Mouse (Mus musculus) liver, postnatal 0 days (tissue): ENCODE measurements around the gene Ghrhr. TPM values are rescaled to one million over a fixed set of nuclear protein-coding genes. Genes with fewer than 3 reads are reported as not detected.

Experiments used
- ATAC-seq: fragments of 200-750 bp; cut with Nextera tagmentation; 2 replicates; pipeline ENCODE4 v1.8.0; 2017; ENCODE audit warnings: mild to moderate bottlenecking, moderate library complexity
- DNase-seq: peaks from one replicate; pipeline ENCODE4 v3.0.0-alpha.2; 2016
- H3K27ac ChIP-seq: fragments of 300-500 bp; sonication (generic); 2 replicates; pipeline ENCODE4 v1.5.1; 2014; ENCODE audit warnings: antibody characterized with exemption, moderate library complexity, mild to moderate bottlenecking, low read depth
- H3K27me3 ChIP-seq: fragments of 300-500 bp; sonication (generic); 2 replicates; pipeline ENCODE4 v1.6.1; 2014; ENCODE audit warnings: low read length, control low read depth, mixed read lengths; ENCODE audit not compliant: insufficient read depth
- H3K36me3 ChIP-seq: fragments of 300-500 bp; sonication (generic); replicated peaks from 2 replicates; pipeline ENCODE4 v1.6.1; 2014; ENCODE audit warnings: mild to moderate bottlenecking, control low read depth, low read length, moderate library complexity, mixed read lengths; ENCODE audit not compliant: insufficient read depth
- H3K4me1 ChIP-seq: fragments of 300-500 bp; sonication (generic); 2 replicates; pipeline ENCODE4 v1.6.1; 2014; ENCODE audit warnings: antibody characterized with exemption, mild to moderate bottlenecking, control low read depth; ENCODE audit not compliant: insufficient read depth
- H3K4me2 ChIP-seq: fragments of 300-500 bp; sonication (generic); 2 replicates; pipeline ENCODE4 v1.6.1; 2014; ENCODE audit warnings: low read depth, mild to moderate bottlenecking, low read length, moderate library complexity, mixed read lengths
- H3K4me3 ChIP-seq: fragments of 300-500 bp; sonication (generic); 2 replicates; pipeline ENCODE4 v1.5.1; 2014; ENCODE audit warnings: low read depth, low read length
- H3K9ac ChIP-seq: fragments of 300-500 bp; sonication (generic); replicated peaks from 2 replicates; pipeline ENCODE4 v1.6.1; 2014; ENCODE audit warnings: mild to moderate bottlenecking, moderate library complexity
- H3K9me3 ChIP-seq: fragments of 300-500 bp; sonication (generic); 2 replicates; pipeline ENCODE4 v1.6.1; 2016; ENCODE audit warnings: mild to moderate bottlenecking, control low read depth, low read length, mixed read lengths
- CTCF ChIP-seq: sonication (generic); IDR thresholded peaks from 2 replicates; pipeline ENCODE4 v1.5.1; 2016; ENCODE audit warnings: antibody characterized with exemption, low read depth
- EP300 ChIP-seq: IDR thresholded peaks from 2 replicates; pipeline ENCODE4 v1.6.1; 2016; ENCODE audit warnings: antibody characterized with exemption, low read depth, mild to moderate bottlenecking
- WGBS: fragments of 180-500 bp; shearing (Covaris S2); extraction: QIAGEN DNeasy Blood & Tissue Kit; methylation state at CpG from one replicate; pipeline ENCODE4 v1.1.7; 2014; ENCODE audit not compliant: insufficient replicate concordance; 5-methylcytosine and 5-hydroxymethylcytosine counted together
- polyA plus RNA-seq: library from polyadenylated mRNA; unstranded; fragments of >200 nt; fragmentation: Nextera tagmentation; extraction: Ambion mirVana; gene quantifications from 2 replicates; pipeline ENCODE4 v1.2.1, GENCODE M21; 2015

The Ghrhr gene
- polyA plus RNA-seq, 1 experiment from 2014 or later: 0.09 TPM

GRCm38 (mm10) chr6:55404421-55404990 is 28.4 kb downstream of the Ghrhr start:
- no peak overlapping the region for H3K27ac ChIP-seq
- TF ChIP-seq EP300 (no peak), CTCF (no peak)
- no peaks in the 10 kb centered on the region for H3K9me3 ChIP-seq
- H3K36me3 ChIP-seq: no peaks in the 10 kb centered on the region
- H3K4me3 ChIP-seq: no peak overlapping the region
- WGBS: 71% methylated on average over 5 of the region's 5 CpGs
- H3K9ac ChIP-seq: no peak overlapping the region
- no peaks in the 10 kb centered on the region for H3K4me1 ChIP-seq
- no peaks in the 10 kb centered on the region for H3K27me3 ChIP-seq
- no peak for DNase-seq
- no peak for ATAC-seq
- H3K4me2 ChIP-seq: no peak overlapping the region

DNA sequence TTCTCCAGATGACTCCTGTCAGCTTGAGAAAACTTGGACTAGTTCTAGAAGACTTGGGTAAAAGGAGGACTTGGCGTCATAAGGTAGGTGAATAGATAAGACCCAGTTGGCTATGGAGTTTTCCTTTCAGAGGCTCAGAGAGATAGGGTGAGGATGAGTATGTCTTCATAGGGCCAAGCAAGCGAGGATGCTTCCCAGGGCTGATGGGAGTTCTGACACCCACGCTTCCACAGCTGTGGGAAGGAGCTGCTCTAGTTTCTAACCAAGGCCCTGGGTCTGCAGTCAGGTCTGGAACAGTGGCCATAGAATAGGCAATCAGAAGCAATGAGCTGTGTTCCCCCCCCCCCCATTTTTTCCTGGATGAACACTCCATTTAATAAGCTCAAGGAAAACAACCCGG is 31.2 kb downstream of the Ghrhr start:
- WGBS: 71% methylated on average over 4 of the region's 4 CpGs
- Histone ChIP-seq H3K9me3 (no peaks in the 10 kb centered on the region), H3K4me3 (no peak overlapping the region), H3K4me1 (no peaks in the 10 kb centered on the region), H3K4me2 (no peak overlapping the region), H3K9ac (no peak overlapping the region), H3K36me3 (no peaks in the 10 kb centered on the region), H3K27ac (no peak overlapping the region), H3K27me3 (no peaks in the 10 kb centered on the region)
- ATAC-seq (no peak), DNase-seq (no peak)
- TF ChIP-seq CTCF (no peak), EP300 (no peak)

DNA sequence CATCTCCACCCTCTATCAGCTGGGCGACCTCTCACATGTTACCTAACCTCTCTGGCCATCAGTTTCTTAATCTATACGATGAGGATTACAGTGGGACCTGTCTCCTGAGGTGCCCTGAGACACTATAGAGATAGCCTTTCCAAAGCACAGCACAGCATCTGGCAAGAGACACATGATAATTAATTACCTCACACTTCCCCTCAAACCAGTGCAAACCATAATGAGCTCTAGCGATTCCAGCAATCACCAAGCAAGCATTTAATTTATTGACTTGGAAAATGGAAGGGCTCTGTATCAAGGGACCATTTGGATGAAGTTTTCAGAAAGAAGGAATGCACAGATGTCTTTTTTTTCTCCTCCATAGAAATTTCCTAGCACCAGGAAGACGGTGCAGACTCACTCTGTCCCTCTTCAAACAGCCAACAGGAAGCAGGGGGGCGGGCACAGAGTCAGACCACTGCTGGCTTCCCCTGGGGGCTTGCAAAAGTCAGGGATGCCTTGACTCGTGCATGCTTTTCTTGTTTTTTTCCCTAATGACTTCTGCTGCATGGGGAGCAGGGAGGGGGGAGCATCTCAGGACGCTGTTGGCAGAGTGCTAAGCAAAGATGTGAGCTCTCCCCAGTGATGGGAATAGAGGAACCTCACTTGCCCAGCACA is 34.2 kb downstream of the Ghrhr start:
- WGBS: 33% methylated on average over 7 of the region's 7 CpGs
- no peak overlapping the region for H3K27ac ChIP-seq
- DNase-seq (no peak), ATAC-seq (no peak)
- H3K36me3 ChIP-seq: no peaks in the 10 kb centered on the region
- no peak overlapping the region for H3K9ac ChIP-seq
- no peaks in the 10 kb centered on the region for H3K4me1 ChIP-seq
- no peaks in the 10 kb centered on the region for H3K9me3 ChIP-seq
- no peak overlapping the region for H3K4me3 ChIP-seq
- H3K4me2 ChIP-seq: no peak overlapping the region
- no peaks in the 10 kb centered on the region for H3K27me3 ChIP-seq
- TF ChIP-seq CTCF (no peak), EP300 (no peak)

- H3K9me3 ChIP-seq: no peaks in the 10 kb centered on the region
- no peak overlapping the region for H3K4me3 ChIP-seq
- no peak for DNase-seq
- no peak overlapping the region for H3K4me2 ChIP-seq
- no peaks in the 10 kb centered on the region for H3K27me3 ChIP-seq
- WGBS: 67% methylated on average over 5 of the region's 5 CpGs
- H3K36me3 ChIP-seq: no peaks in the 10 kb centered on the region
- no peaks in the 10 kb centered on the region for H3K4me1 ChIP-seq
- ATAC-seq: no peak
- no peak overlapping the region for H3K27ac ChIP-seq
- no peak overlapping the region for H3K9ac ChIP-seq
- TF ChIP-seq CTCF: no peak
- TF ChIP-seq EP300: no peak
These were observed 34.9 kb downstream of the Ghrhr start for GRCm38 (mm10) chr6:55410977-55411376.

DNA sequence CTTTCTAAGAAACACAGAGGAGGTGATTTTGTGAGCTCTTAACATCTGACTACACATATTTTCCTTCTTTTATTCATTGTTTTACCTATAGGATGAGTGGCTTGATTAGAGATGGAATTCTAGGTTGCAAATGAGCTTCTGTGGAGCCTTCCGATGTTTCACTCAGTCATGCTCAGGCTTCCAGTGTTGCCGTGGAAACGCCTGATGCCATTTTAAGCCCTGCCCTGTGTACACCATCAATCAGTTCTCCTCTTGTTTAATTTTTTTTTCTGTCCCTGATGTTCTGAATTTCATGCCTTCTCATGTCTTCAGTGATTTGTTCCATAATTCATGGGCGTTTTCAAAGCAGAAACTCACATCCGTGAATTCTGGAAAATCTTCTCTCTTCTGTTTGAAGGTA is 40.1 kb downstream of the Ghrhr start:
- no peak overlapping the region for H3K4me2 ChIP-seq
- DNase-seq: no peak
- no peak for ATAC-seq
- H3K9ac ChIP-seq: no peak overlapping the region
- H3K4me1 ChIP-seq: no peaks in the 10 kb centered on the region
- H3K27ac ChIP-seq: no peak overlapping the region
- H3K36me3 ChIP-seq: no peaks in the 10 kb centered on the region
- no peak overlapping the region for H3K4me3 ChIP-seq
- no peaks in the 10 kb centered on the region for H3K9me3 ChIP-seq
- TF ChIP-seq CTCF: no peak
- TF ChIP-seq EP300: no peak
- no peaks in the 10 kb centered on the region for H3K27me3 ChIP-seq
- WGBS: 75% methylated on average over 5 of the region's 5 CpGs

DNA sequence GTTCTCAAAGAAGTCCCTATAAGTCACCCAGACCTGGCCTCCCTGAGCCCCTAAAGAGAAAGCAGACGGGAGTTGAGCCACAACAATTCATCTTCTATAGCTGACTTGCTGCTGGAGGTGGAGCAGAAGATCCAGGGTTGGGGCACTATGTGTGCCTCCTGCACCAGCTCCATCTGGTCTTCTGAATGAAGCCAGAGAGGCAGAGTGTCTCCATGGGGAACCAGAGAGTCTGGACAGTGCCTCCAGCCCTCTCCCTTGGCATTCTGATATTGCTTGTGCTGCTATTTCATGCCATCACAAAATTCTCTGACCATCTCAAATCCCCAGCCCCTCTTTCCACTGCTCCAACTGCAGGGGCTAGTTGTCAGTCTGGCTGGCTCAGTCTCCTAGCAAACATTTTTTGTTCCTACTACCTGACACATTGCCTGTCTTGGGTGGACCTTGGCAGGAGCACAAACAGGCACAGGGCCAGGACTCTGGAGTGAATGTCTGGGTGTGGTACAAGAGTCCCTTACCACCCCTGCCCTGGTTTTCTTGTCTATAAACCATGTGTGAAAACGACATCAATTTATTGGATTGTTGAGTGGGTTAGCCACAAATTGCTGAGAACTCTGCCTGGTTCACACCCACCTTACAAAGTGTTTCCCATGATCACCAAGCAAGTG is 42.8 kb downstream of the Ghrhr start:
- Histone ChIP-seq H3K4me3 (no peak overlapping the region), H3K4me2 (no peak overlapping the region), H3K27ac (no peak overlapping the region), H3K9ac (no peak overlapping the region), H3K9me3 (no peaks in the 10 kb centered on the region), H3K4me1 (no peaks in the 10 kb centered on the region), H3K36me3 (no peaks in the 10 kb centered on the region), H3K27me3 (no peaks in the 10 kb centered on the region)
- DNase-seq: no peak
- WGBS: 46% methylated on average over 2 of the region's 2 CpGs
- ATAC-seq: no peak
- TF ChIP-seq CTCF (no peak), EP300 (no peak)
